Mouse (Mus musculus) lung, postnatal 14 days (tissue): ENCODE data around the gene Pcbp3.
"Not testable (repeated sequence)": the region's sequence is repeated elsewhere in the genome, so short reads cannot be mapped to it uniquely, and the experiment has no call there.

ENCODE experiments used
- DNase-seq: peaks from one replicate; pipeline ENCODE4 v3.0.0; 2021

Pcbp3 gene

DNA sequence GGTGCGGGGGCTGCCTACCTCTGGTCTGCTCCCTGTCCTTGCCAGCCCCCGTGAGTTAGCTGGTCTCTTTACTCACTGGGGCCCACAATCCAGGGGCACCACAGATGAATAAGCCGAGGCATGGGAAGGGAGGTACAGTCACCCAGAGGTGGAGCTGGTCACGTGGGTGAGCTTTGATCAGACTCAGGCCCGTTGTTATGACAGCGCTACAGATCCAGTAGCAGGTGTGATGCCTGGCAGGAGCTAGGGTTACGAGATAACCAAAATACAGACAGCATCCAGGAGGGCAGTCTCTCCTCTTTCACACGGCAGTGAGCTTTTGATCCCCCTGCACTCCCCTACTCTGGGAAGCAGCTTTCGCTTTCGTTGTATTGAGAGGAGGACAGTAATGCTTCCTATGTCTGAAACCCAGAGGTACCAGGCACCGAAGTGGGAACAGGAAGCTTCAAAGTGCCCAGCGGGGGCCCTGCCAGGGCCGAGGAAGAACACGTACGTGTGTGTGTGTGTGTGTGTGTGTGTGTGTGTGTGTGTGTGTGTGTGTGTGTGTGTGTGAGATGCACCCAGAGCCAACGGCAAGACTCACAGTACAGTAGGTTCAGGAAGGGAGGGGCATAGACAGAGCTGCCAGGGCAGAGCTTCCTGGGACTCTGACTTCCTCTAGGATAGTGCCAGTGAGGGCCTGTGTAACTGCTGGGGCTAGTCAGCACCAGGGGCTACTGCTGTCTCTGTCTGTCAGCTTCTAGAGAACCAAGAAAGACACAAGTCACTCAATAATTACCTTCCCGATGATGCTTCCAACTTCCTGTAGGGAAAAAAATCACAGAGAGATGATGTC is 162.7 kb downstream of the Pcbp3 start:
- DNase-seq: no peak

DNA sequence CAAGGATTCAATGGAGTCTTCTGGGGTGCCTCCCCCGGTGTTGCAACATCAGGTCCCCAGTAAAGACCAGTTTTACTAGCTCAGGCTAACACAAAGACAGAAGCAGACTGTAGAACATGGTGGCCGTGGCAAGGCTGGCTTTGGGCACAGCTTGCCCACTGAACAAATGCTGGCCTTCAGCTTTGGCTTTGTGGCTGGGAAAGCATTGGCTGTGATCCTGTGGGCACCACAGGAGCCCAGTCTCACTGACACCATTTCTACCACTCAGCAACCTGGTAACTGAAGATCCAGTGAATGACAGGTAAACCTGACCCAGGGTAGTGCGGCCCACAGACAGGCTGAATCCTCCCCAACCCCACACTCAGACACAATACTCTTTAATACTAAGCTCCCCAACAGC is 167.6 kb downstream of the Pcbp3 start:
- DNase-seq: no peak

DNA sequence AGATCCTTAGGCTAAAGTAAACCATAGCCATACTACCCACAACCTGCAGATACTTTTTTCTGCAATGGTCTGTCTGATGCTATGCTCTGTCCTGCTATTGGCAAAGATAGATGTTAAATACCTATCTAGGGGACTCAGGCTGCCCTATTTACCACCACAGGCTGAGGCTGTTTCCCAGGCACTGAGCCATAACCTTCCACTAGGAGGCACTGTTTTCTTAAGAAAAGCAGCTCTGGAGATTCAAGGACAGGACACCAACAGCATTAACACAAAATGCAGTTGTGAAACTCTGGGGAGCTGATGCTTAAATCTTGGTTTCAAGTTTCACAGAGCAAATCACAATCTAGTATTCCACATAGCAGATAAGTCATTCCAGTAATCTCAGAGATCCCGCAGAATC is 170.2 kb downstream of the Pcbp3 start:
- DNase-seq: peak; percentile 60

DNA sequence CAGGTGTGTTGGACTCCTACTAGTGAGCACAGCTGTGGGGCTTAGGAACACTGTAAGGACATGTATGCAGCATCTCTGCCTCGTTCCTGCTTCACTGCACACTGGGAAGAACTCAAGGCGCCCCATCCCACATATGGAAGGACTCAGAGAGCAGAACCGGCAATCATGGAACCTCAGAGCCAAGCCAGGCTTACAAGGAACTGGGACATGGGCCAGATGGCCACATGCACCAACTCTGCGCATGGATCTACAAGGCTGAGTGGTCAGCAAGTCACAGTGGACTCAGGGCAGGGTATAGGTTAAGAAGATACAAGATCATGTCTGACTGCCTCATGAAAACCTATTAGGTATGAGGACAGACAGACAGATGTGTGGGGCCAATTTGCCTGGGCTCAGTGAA is 171.8 kb downstream of the Pcbp3 start:
- DNase-seq: no peak

DNA sequence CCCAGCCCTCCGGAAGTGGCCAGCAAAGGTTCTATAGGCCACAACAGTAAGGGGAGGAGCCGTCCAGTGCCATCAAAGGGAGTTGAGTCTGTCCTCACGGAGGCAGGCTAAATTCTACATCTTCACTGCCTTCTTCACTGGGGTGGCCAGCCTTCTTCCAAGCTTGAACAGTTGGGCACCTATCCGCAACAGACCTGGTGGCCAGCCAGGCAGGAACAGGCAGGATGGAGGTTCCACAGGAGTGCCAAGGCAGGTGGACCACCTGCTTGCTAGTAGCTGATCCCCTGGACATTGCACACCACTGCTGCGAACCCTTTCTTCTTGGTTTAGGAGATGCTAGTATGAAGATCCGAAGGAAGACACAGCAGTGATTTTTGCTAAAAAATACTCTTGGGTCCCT is 176.4 kb downstream of the Pcbp3 start:
- no peak for DNase-seq

DNA sequence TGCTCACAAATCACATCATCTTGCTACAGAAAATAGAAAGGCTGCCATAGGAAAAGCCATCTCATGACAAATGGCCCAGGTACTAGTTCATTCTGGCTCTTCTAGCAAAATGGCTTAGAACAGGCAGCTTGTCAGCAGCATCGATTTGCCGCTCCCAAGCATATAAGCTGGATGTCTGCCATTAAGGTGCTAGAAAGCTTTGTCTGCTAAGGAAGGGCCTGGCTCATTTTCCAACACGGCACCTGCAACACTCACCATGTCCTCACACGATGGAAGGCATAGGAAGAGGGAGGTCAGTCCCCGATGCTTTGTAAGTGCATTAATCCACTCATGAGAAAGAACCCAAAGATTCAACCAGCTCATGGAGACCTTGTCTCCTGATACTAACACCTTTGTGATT is 182.5 kb downstream of the Pcbp3 start:
- DNase-seq: no peak

DNA sequence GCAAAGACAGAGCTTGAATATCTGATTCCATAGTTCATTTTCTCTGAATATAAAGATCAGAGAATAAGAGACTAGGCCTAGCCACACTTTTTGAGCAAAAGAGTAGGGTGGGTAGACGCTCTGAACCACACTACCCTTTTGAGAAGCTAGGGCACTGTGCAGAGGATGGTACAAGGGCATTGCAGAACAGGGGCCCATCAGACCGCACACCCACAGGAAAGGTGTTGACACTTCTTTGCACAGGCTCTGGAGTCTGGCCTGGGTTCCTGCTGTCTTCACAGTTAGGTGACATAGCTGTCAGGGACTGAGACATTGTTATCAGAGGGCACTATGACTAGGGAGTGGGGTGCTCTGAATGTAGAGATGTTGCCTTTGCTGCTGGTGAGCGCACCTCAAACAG is 190.1 kb downstream of the Pcbp3 start:
- no peak for DNase-seq

DNA sequence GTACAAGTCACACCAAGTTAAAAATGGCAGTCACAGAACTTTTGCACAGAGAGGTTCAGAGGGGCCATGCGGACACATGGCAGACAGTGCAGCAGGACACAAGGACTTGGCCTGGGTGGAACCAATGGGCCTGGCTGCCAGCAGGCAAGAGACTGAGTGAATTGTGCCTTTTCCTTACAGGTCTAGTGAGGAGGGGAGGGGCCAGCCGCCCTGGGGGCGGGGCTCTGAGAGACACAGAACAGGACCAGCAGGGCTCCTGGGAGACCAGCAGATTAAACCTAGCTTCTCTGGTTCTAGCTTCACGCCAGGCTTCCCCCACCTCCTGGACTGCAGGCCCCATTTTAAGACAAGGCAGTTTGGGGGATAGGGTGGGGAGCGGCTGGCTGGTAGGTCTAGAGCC is 190.6 kb downstream of the Pcbp3 start:
- DNase-seq: no peak

DNA sequence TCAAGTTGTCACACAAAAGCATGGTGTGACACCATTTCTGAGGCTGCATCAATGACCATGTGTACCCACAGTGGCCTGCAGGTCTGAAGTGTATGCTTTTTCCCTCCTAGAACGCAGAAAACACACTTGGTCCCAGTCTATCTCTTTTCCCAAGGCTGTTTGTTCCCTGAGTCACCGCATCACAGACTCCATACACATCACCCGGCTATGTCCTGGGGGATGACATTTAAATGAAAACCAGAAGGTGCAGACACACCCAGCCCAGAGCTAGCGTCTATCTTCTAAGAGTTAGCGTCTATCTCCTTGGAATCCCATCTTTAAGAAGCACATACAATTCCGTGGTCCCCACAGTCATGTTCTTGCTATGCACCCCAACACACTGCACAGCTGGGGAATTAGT is 192.1 kb downstream of the Pcbp3 start:
- DNase-seq: no peak

DNA sequence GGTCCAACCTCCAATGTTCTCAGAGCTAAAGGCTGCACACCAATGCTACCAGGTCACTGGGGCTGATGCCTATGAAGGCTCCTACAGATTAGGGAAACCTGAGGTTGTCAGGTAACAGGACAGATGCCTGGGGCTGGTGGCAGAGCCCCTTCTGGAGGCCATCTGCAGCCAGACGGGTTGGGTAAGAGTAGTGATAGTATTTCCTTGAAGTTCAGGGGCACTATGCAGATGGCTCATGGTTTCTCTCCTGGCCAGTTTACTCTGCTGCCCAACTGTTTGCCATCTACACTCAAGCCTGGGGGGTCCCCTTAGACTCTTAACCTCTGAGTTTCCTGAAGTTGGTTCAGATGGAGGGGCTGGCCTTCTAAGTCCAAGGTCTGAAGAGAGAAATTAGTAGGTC is 195.5 kb downstream of the Pcbp3 start:
- DNase-seq: no peak

DNA sequence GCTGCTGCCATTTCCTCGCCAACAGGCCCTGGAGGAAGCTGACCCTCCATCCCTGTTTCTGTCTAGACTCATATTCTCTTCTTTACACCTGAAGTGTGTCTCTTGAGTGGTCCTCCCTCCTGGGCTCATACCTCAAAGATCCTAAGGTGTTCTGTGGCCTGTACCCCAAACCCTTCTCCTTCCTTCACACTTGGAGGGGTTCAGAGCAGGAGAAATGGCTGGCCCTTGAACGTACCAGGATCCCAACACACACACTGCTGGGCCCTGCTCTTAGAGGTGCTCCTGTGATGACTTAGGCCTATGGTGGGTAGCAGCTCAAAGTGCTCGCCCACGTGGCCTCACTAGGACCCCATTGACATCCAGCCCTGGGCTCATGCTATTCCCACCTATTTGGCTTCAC is 196.8 kb downstream of the Pcbp3 start:
- no peak for DNase-seq

DNA sequence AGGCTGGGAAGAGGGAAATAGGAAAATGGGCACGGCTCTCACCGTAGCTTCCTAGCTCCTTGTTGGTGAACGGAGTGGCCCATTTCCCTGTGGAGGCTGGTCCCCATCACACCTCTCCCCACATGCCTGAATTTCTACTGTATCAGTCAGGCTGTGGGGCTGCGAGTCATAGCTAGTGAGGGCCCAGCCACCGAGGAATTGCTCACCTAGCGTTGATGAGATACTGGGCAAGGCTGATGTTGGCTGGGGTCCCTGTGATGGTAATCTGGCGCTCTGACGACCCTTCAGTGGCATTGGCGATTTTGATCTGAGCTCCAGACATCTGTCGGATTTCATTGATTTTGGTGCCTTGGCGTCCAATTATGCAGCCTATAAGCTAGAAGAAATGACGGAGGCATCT is 198.7 kb downstream of the Pcbp3 start:
- no peak for DNase-seq

DNA sequence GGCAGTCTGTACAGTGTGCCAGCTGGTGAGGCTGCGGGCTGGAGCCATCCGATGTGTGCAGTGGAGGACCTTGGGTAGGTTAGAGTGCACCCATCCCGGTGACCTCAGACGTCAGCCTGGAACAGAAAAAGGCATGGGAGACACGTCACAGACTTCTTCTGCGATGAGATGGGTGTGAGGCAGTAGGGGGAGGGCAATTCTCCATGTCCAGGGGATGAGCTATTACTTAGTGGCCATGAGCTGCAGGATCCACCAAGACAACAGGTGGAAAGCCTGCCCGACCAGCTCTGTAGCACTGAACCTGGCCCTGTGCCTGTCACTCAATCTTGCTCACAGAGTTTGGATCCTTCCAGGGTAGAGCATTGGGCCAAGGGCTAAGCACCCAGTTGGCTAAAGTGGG is 199.3 kb downstream of the Pcbp3 start:
- DNase-seq: no peak

DNA sequence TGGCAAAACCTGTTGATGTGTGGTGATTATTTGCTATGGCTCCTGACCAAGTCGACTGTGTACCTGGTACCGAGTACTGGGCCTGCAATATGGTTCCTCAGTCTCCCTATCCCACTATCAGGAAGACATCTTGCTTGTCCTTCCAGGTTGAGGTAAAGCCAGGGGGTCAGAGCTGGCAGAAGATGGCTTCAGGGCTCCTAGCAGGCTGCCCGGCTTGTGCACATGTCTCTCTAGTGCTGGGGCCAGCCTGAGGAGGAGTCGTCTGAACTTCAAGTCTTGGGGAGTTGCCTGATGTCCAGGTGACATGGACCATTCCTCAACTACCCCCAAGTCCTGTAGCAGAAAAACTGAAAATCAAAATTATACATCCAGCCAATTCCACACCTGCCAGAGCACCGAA is 201.8 kb downstream of the Pcbp3 start:
- DNase-seq: no peak

DNA sequence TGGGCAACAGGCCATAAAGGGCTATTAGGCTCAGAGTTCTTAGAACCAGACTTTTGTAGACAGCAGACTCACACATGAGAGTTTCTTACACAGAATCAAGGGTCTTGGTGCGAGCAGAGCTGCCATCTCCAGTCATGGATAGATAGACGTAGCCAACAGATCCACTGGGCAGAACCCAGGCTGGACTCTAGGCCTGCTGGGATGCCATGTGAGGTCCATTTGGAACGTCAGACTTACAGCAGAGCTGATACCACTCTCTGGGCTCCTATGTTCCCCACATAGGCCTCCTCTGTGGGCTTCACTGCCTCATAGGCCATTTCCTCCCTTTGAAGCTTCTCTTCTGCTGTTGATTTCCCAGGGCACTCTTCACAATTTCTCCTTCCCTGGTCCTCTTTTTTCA is 208.0 kb downstream of the Pcbp3 start:
- no peak for DNase-seq

DNA sequence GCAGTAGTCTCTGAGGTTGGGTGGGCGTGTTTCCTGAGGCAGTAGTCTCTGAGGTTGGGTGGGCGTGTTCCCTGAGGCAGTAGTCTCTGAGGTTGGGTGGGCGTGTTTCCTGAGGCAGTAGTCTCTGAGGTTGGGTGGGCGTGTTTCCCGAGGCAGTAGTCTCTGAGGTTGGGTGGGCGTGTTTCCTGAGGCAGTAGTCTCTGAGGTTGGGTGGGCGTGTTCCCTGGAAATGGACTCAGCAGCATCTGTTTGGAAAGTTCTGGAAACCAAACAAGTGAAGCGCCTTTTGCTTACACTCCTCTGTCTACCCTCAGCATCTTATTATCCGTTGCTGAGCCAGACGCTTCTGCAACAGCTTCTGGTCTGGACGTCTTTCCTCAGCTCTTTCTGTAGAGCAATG is 217.4 kb downstream of the Pcbp3 start:
- not testable (repeated sequence) for DNase-seq

DNA sequence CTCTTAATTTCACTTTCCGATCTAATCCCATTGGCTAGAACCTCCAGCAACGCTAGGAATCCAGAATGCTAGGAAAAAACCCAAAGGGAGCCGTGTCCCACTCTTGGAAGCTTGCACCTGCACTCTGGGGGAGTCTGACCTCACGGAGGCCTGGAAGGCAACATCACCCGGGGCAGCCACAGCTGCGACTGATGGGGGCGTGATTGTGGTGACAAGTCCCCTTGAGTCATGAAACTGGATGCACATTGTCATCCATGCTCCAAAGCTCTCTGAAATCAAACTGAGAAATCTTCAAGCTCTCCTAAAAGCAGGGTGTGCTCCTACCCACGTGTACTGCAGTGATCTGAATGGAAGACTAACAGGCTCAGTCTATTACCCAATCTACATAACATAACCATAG is 224.9 kb downstream of the Pcbp3 start:
- DNase-seq: no peak

DNA sequence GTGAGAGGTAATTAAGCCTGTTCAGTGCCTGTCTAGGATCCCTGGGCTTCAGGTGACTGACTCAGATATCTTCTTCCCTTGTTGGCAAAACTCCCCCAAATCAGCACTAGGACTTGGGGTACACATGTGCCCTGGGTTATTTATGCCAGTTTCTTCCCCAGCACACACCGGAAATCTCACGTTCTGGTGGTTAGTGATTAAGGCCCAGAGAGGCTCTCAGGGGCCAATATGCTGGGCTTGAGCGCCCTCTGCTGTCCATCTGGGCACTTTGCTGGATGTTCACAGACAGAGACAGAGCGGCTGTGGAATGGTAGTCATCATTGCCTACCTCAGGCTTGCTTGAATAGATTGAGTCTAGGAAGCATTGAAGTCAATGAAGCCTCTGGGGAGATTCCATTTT is 226.7 kb downstream of the Pcbp3 start:
- DNase-seq: peak; percentile 86

DNA sequence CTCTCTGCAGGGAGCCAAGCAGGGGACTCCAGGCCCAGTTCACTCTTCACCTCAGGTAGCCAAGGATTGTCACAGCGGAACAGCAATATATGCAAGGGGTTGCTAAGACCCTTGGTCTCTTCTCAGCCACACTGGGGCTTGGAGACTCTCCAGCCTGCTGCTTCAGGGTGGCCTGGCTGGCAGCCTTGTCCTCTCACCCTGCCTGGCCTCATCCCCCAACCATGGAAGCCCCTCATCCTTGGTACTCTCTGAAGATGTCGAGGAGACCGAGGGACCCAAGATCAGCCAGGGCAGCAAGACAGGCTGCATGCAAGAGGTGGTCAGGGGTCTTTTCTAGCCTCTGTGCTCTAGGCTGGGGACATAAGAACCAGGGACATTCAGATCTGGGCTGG is 228.0 kb downstream of the Pcbp3 start:
- DNase-seq: no peak

DNA sequence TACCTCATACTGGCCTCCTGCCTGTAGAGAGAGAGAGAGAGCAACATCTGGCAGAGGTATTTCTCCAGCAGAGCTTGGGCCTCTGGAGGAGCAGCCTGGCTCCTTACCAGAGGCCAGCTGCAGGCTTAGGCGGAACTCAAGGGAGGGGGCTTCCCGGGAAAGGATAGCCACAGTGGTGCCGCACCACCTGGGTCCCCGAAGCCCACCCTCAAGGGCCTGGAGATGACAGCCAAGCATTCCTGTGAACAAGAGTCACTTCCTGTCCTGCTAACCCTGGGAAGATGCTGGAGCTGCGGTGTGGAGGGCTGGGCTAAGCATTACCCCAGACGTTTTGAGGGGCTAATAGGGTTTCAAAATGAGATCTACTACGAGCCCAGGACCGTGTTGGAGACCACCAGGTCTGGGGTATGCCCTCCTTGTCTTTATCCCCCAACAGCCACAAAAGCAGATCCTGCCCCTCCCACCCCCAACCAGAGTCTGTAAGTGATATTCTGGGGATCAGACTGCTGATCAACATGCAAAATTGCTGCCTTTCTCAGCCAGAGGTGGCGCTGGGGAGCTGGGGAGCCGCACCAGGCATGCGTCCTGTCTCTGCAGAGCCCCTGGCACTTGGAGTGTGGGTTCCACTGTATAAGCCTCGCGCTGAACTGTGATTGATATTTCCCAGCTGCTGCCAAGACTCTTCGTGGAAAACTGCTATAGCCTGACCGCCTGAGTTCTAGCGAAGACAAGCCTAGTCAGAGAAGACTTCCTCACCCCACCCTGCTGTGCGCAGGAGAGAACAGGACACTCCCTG is 228.6 kb downstream of the Pcbp3 start:
- peak; percentile 88 for DNase-seq

DNA sequence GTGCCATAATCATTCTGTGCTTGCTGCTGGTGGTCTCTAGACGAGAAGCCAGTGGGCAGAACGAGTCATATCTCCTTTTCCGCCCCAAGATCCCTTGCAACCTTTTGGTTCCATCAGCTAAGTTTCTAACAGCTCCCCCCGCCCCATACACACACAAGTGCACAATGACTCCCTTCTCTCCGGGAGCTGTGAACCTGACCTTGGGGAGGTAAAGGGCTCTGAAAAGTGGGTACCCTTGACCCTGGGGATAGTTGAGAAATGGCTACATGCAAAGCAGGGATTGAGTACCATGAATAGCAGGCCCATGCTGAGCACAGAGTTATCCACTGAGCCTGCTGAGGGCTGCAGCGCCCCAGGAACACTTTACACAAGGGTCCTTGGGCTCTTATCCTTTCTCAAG is 229.3 kb downstream of the Pcbp3 start:
- no peak for DNase-seq

DNA sequence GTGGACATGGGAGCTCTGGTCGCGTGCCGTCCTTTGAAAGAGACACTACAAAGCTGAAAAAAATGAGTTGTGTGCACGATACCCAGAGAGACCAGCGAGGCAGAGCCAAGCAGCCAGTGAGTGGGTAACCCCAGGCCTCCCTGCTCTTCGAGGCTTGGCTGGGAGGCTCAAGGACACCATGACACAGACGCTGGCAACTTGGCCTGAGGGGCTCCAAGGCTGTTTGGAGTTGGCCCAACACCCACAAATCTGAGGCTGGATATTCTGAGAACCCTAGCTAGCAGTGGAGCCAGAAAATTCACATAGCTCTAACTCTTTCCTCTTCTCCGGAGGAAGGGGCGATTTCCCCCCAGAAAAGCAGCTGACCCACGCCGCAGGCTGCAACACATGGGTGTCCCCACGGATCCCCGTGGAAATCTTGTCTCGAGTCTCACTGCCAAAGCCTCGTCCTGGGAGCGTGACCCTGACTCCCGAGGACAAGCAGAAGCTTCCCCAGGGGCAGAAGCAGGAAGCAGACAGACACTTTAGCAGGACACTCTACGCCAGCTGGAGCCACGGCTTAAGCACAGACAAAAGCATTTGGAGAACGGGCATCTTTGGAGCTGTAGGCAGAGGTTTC is 230.0 kb downstream of the Pcbp3 start:
- peak; percentile 34 for DNase-seq

DNA sequence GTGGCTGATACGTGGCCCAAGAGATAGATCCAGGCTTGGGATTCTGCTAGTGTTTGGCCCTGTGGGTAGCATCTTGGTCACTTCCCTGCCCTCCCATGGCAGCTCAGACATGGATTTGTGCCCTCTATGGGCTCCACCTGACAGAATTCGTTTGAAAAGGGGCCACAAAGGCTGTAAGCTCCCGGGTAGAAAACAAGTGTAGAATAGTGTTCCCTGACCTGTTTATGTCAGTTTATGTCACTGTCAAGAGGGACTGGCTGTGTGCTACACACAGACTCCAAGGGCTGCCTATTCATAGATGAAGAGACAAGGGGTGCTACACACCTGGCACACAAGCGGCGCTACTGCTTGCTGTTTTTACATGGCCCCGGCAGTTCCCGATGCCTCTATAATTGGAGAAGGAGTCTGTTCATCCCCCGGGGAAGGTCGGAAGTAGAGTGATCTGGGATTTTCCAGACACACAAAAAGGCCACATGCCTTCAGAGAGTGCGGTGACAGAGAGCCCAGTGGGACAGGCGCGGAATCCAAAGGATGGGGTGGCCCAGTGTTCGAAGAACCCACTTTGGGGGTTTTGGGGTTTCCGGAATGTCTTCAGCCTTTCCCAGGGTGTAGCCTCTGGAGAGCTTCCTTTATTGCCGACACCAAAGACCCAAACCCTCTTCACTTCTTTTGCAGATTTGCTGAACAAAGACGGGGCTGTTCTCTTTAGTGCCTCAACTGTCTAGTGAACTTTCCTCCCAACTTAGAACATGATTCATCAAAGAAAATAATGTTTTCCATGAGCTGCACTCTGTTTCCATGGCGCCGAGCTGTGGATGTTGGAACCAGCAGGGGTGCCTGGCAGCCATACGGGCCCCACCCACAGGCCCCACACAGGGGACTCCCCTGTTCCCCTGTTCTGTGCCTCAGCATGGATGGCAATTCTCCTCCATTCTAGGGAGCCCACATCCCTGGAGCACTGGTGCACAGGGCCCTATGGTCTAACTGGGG is 231.8 kb downstream of the Pcbp3 start:
- no peak for DNase-seq
